Mouse (Mus musculus) CH12.LX (cell line): ENCODE measurements at regions not wholly inside any gene's neighbourhood (a gene's known extent, or its start where the extent isn't known, plus 50 kb on each side); places are given as distances from the start of the nearest gene placed in this dataset.

ENCODE experiments used
- CTCF ChIP-seq, 2 experiments: IDR thresholded peaks in 1 of 2; conservative IDR thresholded peaks in 1 of 2; 2 replicates each; pipeline ENCODE4 v1.5.1; 2011 to 2012; ENCODE audit warnings: low read depth in 2 of 2, low read length in 2 of 2, improper control_type of control experiment in 1 of 2, inconsistent platforms in 1 of 2, mild to moderate bottlenecking in 1 of 2, moderate library complexity in 1 of 2
- JUND ChIP-seq: conservative IDR thresholded peaks from 2 replicates; pipeline ENCODE4 v1.6.1; 2011; ENCODE audit warnings: low read depth, low read length, improper control_type of control experiment
- MYC ChIP-seq: IDR thresholded peaks from 2 replicates; pipeline ENCODE4 v1.6.1; 2011; ENCODE audit warnings: low read depth, mild to moderate bottlenecking, improper control_type of control experiment, low read length
- PAX5 ChIP-seq: IDR thresholded peaks from 2 replicates; pipeline ENCODE4 v1.6.1; 2012; ENCODE audit warnings: low read length, inconsistent platforms, mixed read lengths
- POLR2A ChIP-seq: IDR thresholded peaks from 2 replicates; pipeline ENCODE4 v1.6.1; 2011; ENCODE audit warnings: low read depth, mild to moderate bottlenecking, improper control_type of control experiment, low read length
- POLR2AphosphoS2 ChIP-seq: IDR thresholded peaks from 2 replicates; pipeline ENCODE4 v1.6.1; 2011; ENCODE audit warnings: low read depth, low read length, improper control_type of control experiment
- UBTF ChIP-seq: IDR thresholded peaks from 2 replicates; pipeline ENCODE4 v1.6.1; 2012; ENCODE audit warnings: low read depth, mild to moderate bottlenecking, inconsistent platforms, low read length, improper control_type of control experiment, moderate library complexity

GRCm38 (mm10) chr3:36328927-36329326 lies 106.8 kb upstream of the Qrfpr start:
- TF ChIP-seq POLR2A (no peak), JUND (no peak), UBTF (no peak), MYC (no peak), PAX5 (no peak), POLR2AphosphoS2 (no peak), CTCF (conservative IDR thresholded peaks at IDR 0.05 in 1 of 2, IDR thresholded peaks at IDR 0.05 in 1 of 2; ENCODE audit: low read depth in 2 of 2, low read length in 2 of 2) (no peak)
